Mouse (Mus musculus) G1E (cell line): ENCODE measurements around the gene Fam214a.

ENCODE experiments used
- CTCF ChIP-seq: IDR thresholded peaks from 2 replicates; pipeline ENCODE4 v1.5.1; 2012; ENCODE audit warnings: low read depth, low read length, inconsistent platforms, mixed read lengths
- GATA1 ChIP-seq: IDR thresholded peaks from 2 replicates; pipeline ENCODE4 v1.6.1; 2012; ENCODE audit warnings: borderline replicate concordance, low read length, inconsistent platforms, mixed read lengths
- GATA2 ChIP-seq: IDR thresholded peaks from 2 replicates; pipeline ENCODE4 v1.6.1; 2012; ENCODE audit warnings: low read depth, low read length, inconsistent platforms, borderline replicate concordance
- POLR2AphosphoS5 ChIP-seq: IDR thresholded peaks from 2 replicates; pipeline ENCODE4 v1.6.1; 2012; ENCODE audit warnings: low read depth, low read length, inconsistent platforms; ENCODE audit not compliant: insufficient replicate concordance
- TAL1 ChIP-seq: conservative IDR thresholded peaks from 2 replicates; pipeline ENCODE4 v1.6.1; 2012; ENCODE audit warnings: low read depth, low read length, inconsistent platforms, mixed read lengths

DNA sequence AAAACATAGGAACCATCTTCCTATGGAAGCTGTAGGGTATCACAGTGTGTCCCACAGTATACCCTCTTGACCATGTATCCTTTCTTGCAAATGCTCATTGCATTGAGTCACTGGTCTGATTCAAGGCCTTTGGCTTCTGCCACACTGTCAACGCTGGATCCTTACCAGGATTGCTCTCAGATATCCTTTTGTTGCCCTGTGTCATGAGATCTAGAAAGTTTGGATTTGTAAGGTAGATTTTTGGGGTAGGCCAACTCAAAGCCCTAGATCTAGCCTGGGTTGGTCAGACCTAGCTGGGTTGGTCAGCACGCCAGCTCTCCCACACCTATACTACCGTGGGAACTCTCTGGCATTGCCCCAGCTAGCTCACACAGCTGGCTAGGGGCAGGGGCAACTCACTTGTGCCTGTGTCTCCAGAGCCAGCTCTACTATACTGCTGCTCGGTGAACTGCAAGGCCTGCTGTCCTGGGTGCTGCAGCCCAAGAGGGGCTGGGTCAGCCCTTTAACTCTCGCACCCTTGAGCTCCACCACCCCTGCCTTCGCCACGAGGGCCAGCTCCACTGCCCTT, 36.3 kb downstream of the Fam214a start:
- no peak for TF ChIP-seq CTCF
- TF ChIP-seq GATA1: no peak
- no peak for TF ChIP-seq POLR2AphosphoS5
- TF ChIP-seq GATA2: no peak
- no peak for TF ChIP-seq TAL1
